Mouse (Mus musculus): ENCODE results near the gene Edil3. TPM values are rescaled to one million over a fixed set of nuclear protein-coding genes. Genes with fewer than 3 reads are reported as not detected.

The Edil3 gene
- polyA plus RNA-seq, 1 experiment from 2014 or later = 72.1 TPM

DNA sequence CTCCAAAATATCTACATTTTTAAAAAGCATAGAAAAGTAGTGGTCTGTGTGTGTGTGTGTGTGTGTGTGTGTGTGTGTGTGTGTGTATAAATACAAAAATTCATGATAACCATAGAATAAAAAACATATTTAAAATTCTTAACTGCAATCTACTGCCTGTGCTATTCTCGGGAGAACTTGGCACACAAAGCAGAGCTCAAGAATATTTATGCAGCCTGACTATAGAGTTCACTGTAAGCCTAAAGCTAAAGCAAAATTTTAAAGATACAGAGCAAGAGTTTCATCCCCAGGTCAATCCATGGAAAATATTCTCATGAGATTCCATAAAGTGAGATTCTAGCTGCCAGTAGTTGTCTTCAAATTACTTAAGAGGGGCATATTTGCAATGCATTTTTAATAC is 86.9 kb downstream of the Edil3 start:
- Histone ChIP-seq H3K9ac (no peak overlapping the region), H3K36me3 (replicated peaks; ENCODE audit: control insufficient read depth, insufficient read depth) (no peaks in the 10 kb centered on the region), H3K4me3 (replicated peaks; ENCODE audit: low read length) (no peak overlapping the region), H3K27ac (no peak overlapping the region), H3K4me2 (replicated peaks) (no peak overlapping the region), H3K4me1 (replicated peaks; ENCODE audit: control insufficient read depth, insufficient read depth, low read length) (no peaks in the 10 kb centered on the region), H3K27me3 (ENCODE audit: control insufficient read depth, insufficient read depth, low read length) (no peaks in the 10 kb centered on the region), H3K9me3 (ENCODE audit: control insufficient read depth, low read length) (no peaks in the 10 kb centered on the region)
- WGBS = 70% methylated on average over 1 of the region's 1 CpGs
- DNase-seq (ENCODE audit: low spot score) (no peak), ATAC-seq (ENCODE audit: low FRiP score) (no peak)

DNA sequence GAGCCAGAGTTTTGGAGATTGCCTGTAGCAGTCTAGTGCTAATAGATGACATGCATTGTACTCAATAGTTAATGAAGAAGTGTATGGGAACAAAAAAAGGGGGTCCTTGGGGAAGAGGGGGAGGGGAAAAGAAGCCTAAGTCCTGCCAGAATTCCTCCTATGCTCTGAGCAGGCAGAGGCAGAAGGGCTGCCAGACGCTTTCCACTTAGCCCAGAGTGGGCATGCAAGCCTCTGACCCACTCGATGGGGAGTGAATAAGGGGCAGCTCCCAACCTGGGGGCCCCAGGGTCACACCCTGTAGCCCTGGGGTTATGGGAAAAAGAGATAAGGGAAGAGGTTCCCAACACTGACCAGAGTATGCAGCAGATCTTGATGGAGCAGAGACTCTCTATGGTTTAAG is 95.2 kb downstream of the Edil3 start:
- no peaks in the 10 kb centered on the region for H3K27me3 ChIP-seq (ENCODE audit: control insufficient read depth, insufficient read depth, low read length)
- H3K27ac ChIP-seq = no peak overlapping the region
- H3K4me2 ChIP-seq (replicated peaks) = no peak overlapping the region
- DNase-seq (ENCODE audit: low spot score) (no peak), ATAC-seq (ENCODE audit: low FRiP score) (no peak)
- WGBS = 33% methylated on average over 2 of the region's 2 CpGs
- no peaks in the 10 kb centered on the region for H3K4me1 ChIP-seq (replicated peaks; ENCODE audit: control insufficient read depth, insufficient read depth, low read length)
- H3K9me3 ChIP-seq (ENCODE audit: control insufficient read depth, low read length) = no peaks in the 10 kb centered on the region
- H3K4me3 ChIP-seq (replicated peaks; ENCODE audit: low read length) = no peak overlapping the region
- H3K36me3 ChIP-seq (replicated peaks; ENCODE audit: control insufficient read depth, insufficient read depth) = no peaks in the 10 kb centered on the region
- no peak overlapping the region for H3K9ac ChIP-seq

GRCm38 (mm10) chr13:88929626-88930025 is 108.4 kb downstream of the Edil3 start:
- no peak overlapping the region for H3K9ac ChIP-seq
- H3K4me2 ChIP-seq (replicated peaks) = no peak overlapping the region
- no peaks in the 10 kb centered on the region for H3K36me3 ChIP-seq (replicated peaks; ENCODE audit: control insufficient read depth, insufficient read depth)
- H3K27ac ChIP-seq = no peak overlapping the region
- H3K27me3 ChIP-seq (ENCODE audit: control insufficient read depth, insufficient read depth, low read length) = no peaks in the 10 kb centered on the region
- no peak overlapping the region for H3K4me3 ChIP-seq (replicated peaks; ENCODE audit: low read length)
- 48% methylated on average over 4 of the region's 4 CpGs for WGBS
- no peaks in the 10 kb centered on the region for H3K4me1 ChIP-seq (replicated peaks; ENCODE audit: control insufficient read depth, insufficient read depth, low read length)
- DNase-seq (ENCODE audit: low spot score) (no peak), ATAC-seq (ENCODE audit: low FRiP score) (no peak)
- no peaks in the 10 kb centered on the region for H3K9me3 ChIP-seq (ENCODE audit: control insufficient read depth, low read length)

DNA sequence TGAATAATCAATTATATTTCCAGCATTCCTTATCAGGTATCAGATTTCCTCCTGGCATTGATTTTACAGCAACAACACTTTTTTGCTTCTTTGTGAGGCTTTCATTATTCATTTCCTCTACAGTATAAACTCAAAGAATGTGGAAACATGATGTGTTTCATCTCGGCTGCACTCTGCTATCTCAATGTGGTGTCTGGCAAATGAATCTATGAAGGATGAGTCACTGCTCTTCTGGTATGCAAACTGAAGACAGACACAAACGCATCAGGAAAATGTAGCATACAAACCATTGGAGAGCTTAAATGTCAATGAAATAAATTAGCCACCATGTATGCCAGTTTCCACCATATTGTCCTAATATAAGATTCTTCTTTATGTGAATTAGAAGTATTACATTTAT is 117.3 kb downstream of the Edil3 start:
- ATAC-seq (ENCODE audit: low FRiP score) (no peak), DNase-seq (ENCODE audit: low spot score) (no peak)
- Histone ChIP-seq H3K4me2 (replicated peaks) (no peak overlapping the region), H3K4me3 (replicated peaks; ENCODE audit: low read length) (no peak overlapping the region), H3K27ac (no peak overlapping the region), H3K9me3 (ENCODE audit: control insufficient read depth, low read length) (no peaks in the 10 kb centered on the region), H3K27me3 (ENCODE audit: control insufficient read depth, insufficient read depth, low read length) (no peaks in the 10 kb centered on the region), H3K4me1 (replicated peaks; ENCODE audit: control insufficient read depth, insufficient read depth, low read length) (no peaks in the 10 kb centered on the region), H3K9ac (no peak overlapping the region), H3K36me3 (replicated peaks; ENCODE audit: control insufficient read depth, insufficient read depth) (no peaks in the 10 kb centered on the region)
- 81% methylated on average over 2 of the region's 2 CpGs for WGBS

DNA sequence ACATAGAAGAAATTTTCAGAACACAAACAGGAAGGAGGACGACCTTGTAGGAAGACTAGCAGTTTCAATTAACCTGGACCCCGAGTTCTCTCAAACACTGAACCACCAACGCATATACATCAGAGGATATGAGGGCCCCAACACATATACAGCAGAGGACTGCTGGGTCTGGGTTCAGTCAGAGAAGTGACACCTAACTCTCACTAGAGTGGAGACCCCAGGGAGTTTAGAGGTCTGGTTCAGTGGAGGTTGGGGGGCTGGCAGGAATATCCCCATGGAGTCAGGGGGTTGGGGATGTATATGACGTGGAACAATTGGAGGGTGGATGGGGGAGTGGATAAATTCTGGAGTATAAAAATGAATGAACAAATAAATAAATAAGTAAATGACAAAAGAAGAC is 151.1 kb downstream of the Edil3 start:
- Histone ChIP-seq H3K4me1 (replicated peaks; ENCODE audit: control insufficient read depth, insufficient read depth, low read length) (no peaks in the 10 kb centered on the region), H3K27ac (no peak overlapping the region), H3K9me3 (ENCODE audit: control insufficient read depth, low read length) (no peaks in the 10 kb centered on the region), H3K4me2 (replicated peaks) (no peak overlapping the region), H3K27me3 (ENCODE audit: control insufficient read depth, insufficient read depth, low read length) (no peaks in the 10 kb centered on the region), H3K9ac (no peak overlapping the region), H3K4me3 (replicated peaks; ENCODE audit: low read length) (no peak overlapping the region), H3K36me3 (replicated peaks; ENCODE audit: control insufficient read depth, insufficient read depth) (no peaks in the 10 kb centered on the region)
- WGBS = 90% methylated on average over 4 of the region's 4 CpGs
- DNase-seq (ENCODE audit: low spot score) = no peak
- no peak for ATAC-seq (ENCODE audit: low FRiP score)

DNA sequence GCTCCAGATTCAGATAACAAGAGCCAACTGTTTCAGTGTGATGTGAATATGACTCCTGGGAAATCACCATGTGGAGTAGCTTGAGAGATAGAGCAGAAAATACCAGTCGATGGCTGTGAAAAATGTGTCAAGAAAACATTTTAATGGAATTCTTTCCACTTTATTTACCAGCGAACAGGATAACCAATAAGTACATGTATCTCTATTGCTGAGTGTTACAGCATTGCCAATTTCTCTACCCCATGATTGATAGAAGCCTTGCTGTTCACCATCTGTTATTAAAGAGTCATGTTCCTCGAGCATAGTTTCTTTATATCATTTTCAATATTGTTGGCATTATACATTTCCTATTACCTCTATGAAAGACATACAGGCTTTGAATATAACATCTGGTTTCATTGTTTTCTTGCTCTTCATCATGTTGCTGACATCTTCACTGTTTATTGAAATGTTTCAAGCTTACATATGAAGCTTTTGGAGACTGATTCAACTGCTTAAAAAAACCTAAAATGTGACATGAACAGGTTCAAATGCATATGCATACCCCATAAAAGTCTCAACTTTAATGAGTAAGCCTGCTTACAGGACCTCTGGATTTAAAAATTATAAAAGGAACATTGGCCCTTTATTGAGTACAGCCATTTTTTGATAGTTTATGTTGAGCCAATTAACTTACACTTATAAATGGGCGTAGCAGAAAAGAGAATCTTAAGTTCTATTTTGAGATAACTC is 186.6 kb downstream of the Edil3 start:
- no peaks in the 10 kb centered on the region for H3K9me3 ChIP-seq (ENCODE audit: control insufficient read depth, low read length)
- no peak overlapping the region for H3K9ac ChIP-seq
- no peaks in the 10 kb centered on the region for H3K27me3 ChIP-seq (ENCODE audit: control insufficient read depth, insufficient read depth, low read length)
- no peaks in the 10 kb centered on the region for H3K36me3 ChIP-seq (replicated peaks; ENCODE audit: control insufficient read depth, insufficient read depth)
- DNase-seq (ENCODE audit: low spot score) = peak; percentile 27
- no peak overlapping the region for H3K4me2 ChIP-seq (replicated peaks)
- WGBS = 76% methylated on average over 4 of the region's 4 CpGs
- H3K27ac ChIP-seq = no peak overlapping the region
- H3K4me1 ChIP-seq (replicated peaks; ENCODE audit: control insufficient read depth, insufficient read depth, low read length) = no peaks in the 10 kb centered on the region
- no peak overlapping the region for H3K4me3 ChIP-seq (replicated peaks; ENCODE audit: low read length)
- no peak for ATAC-seq (ENCODE audit: low FRiP score)

DNA sequence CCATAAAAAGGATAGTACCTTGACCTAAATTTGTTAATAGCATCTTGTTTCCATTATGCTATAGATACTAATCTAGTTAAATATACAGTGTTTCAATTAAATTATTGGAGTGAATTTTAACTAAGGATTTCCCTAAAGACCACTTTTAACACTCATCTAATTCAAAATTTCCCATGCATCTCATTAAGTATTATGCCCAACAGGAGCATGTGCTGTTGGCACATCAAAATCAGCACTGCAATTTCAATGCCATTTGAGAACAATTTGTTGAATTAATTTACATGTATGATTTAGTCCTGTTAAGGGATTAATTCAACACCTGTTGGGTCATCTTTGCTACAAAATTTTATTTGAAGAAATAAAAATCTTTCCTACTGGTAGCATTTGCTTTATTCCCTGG is 191.2 kb downstream of the Edil3 start:
- Histone ChIP-seq H3K27me3 (ENCODE audit: control insufficient read depth, insufficient read depth, low read length) (no peaks in the 10 kb centered on the region), H3K36me3 (replicated peaks; ENCODE audit: control insufficient read depth, insufficient read depth) (no peaks in the 10 kb centered on the region), H3K27ac (no peak overlapping the region), H3K9ac (no peak overlapping the region), H3K4me3 (replicated peaks; ENCODE audit: low read length) (no peak overlapping the region), H3K4me1 (replicated peaks; ENCODE audit: control insufficient read depth, insufficient read depth, low read length) (no peaks in the 10 kb centered on the region), H3K9me3 (ENCODE audit: control insufficient read depth, low read length) (no peaks in the 10 kb centered on the region), H3K4me2 (replicated peaks) (no peak overlapping the region)
- DNase-seq (ENCODE audit: low spot score) = no peak
- ATAC-seq (ENCODE audit: low FRiP score) = 0 out of 2 replicates have a peak, but pooled peaks have one; percentile 24

GRCm38 (mm10) chr13:89029817-89030539 is 208.7 kb downstream of the Edil3 start:
- DNase-seq (ENCODE audit: low spot score) (peak; percentile 73), ATAC-seq (ENCODE audit: low FRiP score) (peak; percentile 77)
- Histone ChIP-seq H3K27me3 (ENCODE audit: control insufficient read depth, insufficient read depth, low read length) (no peaks in the 10 kb centered on the region), H3K4me1 (replicated peaks; ENCODE audit: control insufficient read depth, insufficient read depth, low read length) (no peaks in the 10 kb centered on the region), H3K4me3 (replicated peaks; ENCODE audit: low read length) (no peak overlapping the region), H3K9ac (no peak overlapping the region), H3K27ac (no peak overlapping the region), H3K9me3 (ENCODE audit: control insufficient read depth, low read length) (no peaks in the 10 kb centered on the region), H3K36me3 (replicated peaks; ENCODE audit: control insufficient read depth, insufficient read depth) (no peaks in the 10 kb centered on the region), H3K4me2 (replicated peaks) (no peak overlapping the region)
- 36% methylated on average over 3 of the region's 3 CpGs for WGBS

DNA sequence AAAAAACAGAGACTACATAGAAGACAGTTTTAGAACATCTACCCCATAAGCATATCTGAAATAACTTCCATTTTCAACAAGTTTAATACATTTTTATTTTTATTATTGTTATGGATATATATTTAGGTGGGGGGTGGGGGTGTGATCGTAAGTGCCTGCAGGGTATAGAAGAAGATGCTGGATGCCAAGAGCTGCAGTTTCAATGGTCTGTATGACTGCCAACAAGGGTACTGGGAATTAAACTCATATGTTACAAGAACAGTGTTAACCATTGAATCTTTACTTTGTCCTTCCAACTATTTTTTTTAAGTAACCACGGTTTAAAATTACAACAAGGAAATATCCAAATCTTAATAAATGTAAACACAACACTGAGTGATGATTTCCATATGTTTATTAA is 214.4 kb downstream of the Edil3 start:
- ATAC-seq (ENCODE audit: low FRiP score) (no peak), DNase-seq (ENCODE audit: low spot score) (no peak)
- Histone ChIP-seq H3K27me3 (ENCODE audit: control insufficient read depth, insufficient read depth, low read length) (no peaks in the 10 kb centered on the region), H3K27ac (no peak overlapping the region), H3K9me3 (ENCODE audit: control insufficient read depth, low read length) (no peaks in the 10 kb centered on the region), H3K4me2 (replicated peaks) (no peak overlapping the region), H3K36me3 (replicated peaks; ENCODE audit: control insufficient read depth, insufficient read depth) (no peaks in the 10 kb centered on the region), H3K4me1 (replicated peaks; ENCODE audit: control insufficient read depth, insufficient read depth, low read length) (no peaks in the 10 kb centered on the region), H3K9ac (no peak overlapping the region), H3K4me3 (replicated peaks; ENCODE audit: low read length) (no peak overlapping the region)
- 83% methylated on average over 2 of the region's 2 CpGs for WGBS
